Mouse (Mus musculus) midbrain, embryonic 12.5 days (tissue): Measurements from ENCODE around the gene Gpr176. TPM values are rescaled to one million over a fixed set of nuclear protein-coding genes. Genes with fewer than 3 reads are reported as not detected.

Experiments
- ATAC-seq: fragments of 200-750 bp; cut with Nextera tagmentation; 2 replicates; pipeline ENCODE4 v1.8.0; 2017; ENCODE audit warnings: low read depth, moderate TSS enrichment, moderate library complexity; ENCODE audit not compliant: low FRiP score
- H3K27ac ChIP-seq: fragments of 300-500 bp; sonication (generic); replicated peaks from 2 replicates; pipeline ENCODE4 v1.5.1; 2016; ENCODE audit warnings: mild to moderate bottlenecking
- H3K27me3 ChIP-seq: fragments of 300-500 bp; sonication (generic); 2 replicates; pipeline ENCODE4 v1.6.1; 2016; ENCODE audit warnings: mild to moderate bottlenecking
- H3K36me3 ChIP-seq: fragments of 300-500 bp; sonication (generic); 2 replicates; pipeline ENCODE4 v1.6.1; 2016
- H3K4me1 ChIP-seq: fragments of 300-500 bp; sonication (generic); 2 replicates; pipeline ENCODE4 v1.6.1; 2016
- H3K4me2 ChIP-seq: fragments of 300-500 bp; sonication (generic); replicated peaks from 2 replicates; pipeline ENCODE4 v1.6.1; 2016; ENCODE audit warnings: mild to moderate bottlenecking, moderate library complexity
- H3K4me3 ChIP-seq: fragments of 300-500 bp; sonication (generic); 2 replicates; pipeline ENCODE4 v1.5.1; 2016; ENCODE audit warnings: mild to moderate bottlenecking
- H3K9ac ChIP-seq: fragments of 300-500 bp; sonication (generic); replicated peaks from 2 replicates; pipeline ENCODE4 v1.6.1; 2016; ENCODE audit warnings: mild to moderate bottlenecking, moderate library complexity
- H3K9me3 ChIP-seq: fragments of 300-500 bp; sonication (generic); 2 replicates; pipeline ENCODE4 v1.6.1; 2016; ENCODE audit warnings: mild to moderate bottlenecking
- WGBS: fragments of 180-500 bp; shearing (Covaris S2); methylation state at CpG from one replicate; pipeline ENCODE4 v1.1.7; 2016; 5-methylcytosine and 5-hydroxymethylcytosine counted together
- polyA plus RNA-seq: library from polyadenylated mRNA; unstranded; fragments of >200 nt; fragmentation: Nextera tagmentation; extraction: Ambion mirVana; gene quantifications from 2 replicates; pipeline ENCODE4 v1.2.1, GENCODE M21; 2016

Gpr176 gene
- polyA plus RNA-seq = 0.55 and 0.89 TPM in 2 replicates

DNA sequence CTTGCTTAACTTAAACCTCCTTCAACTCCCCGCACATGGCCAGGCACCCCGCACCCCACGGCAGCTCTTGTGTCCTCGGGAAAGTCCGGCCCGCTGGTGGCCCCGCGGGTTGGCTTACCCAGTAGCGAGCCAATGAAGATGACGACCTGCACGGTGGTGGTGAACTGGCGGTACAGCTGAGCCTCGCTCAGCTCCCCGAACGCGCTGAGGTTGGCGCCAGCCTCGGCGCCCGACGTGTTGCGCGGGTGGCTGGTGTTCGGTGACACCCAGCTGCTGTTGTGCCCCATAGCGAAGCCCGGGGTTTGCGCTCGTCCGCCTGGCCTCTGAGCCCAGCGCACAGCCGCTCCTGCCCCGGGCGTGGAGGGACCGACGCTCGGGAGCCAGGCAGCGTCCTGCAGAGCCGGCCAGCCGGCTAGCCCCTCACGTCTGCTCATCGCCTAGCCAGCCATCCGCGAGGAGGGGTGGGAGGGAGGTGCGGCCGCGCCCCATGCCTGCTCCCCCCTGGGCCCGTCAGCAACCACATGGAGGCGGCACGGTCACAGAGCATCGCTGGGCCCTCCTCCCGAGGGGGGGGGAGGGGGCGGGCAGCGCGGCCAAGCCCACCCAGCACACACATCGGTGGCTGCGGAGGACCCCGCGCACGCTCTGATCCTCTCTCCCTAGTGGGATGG, at the start of gene Gpr176:
Gene Gpr176 (minus strand): TSS at position 519 of the 671 bp plus-strand sequence.
- Histone ChIP-seq H3K27me3 (peaks cover 41% of the 10 kb centered on the region), H3K4me1 (peaks cover 18% of the 10 kb centered on the region), H3K4me3 (peak within 1 kb of the TSS; percentile 50), H3K27ac (0 out of 2 replicates have a peak within 1 kb of the TSS, but pooled peaks have one; percentile 11), H3K9me3 (no peaks in the 10 kb centered on the region), H3K36me3 (no peaks in the 10 kb centered on the region), H3K4me2 (peak within 1 kb of the TSS; percentile 92), H3K9ac (peak within 1 kb of the TSS; percentile 59)
- ATAC-seq = peak; percentile 77
- WGBS = 1% methylated on average over 48 of the region's 59 CpGs

DNA sequence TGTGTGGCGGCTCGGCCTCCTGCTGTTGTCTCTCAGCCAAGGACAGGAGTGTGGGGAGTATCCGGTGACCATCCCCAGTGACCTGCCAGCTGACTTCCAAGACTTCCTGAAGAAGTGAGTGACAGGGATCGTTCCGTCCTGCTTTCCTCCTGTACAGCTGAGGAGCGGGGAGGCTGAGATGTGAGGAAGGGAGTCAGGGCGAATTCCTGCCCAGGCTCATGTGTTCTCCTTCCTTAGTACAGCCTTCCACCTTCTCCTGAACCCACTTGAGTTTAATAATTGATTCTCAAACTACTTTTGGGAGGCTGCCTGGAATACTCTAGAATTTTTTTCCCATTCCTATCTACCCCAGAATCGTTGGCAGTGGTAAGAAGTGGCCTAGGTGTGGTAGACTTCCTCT, 49.2 kb upstream of the Gpr176 start:
- H3K36me3 ChIP-seq = peaks cover 44% of the 10 kb centered on the region
- no peaks in the 10 kb centered on the region for H3K27me3 ChIP-seq
- no peak overlapping the region for H3K4me2 ChIP-seq
- no peaks in the 10 kb centered on the region for H3K9me3 ChIP-seq
- no peak overlapping the region for H3K27ac ChIP-seq
- no peak overlapping the region for H3K9ac ChIP-seq
- WGBS = 96% methylated on average over 8 of the region's 8 CpGs
- H3K4me1 ChIP-seq = no peaks in the 10 kb centered on the region
- H3K4me3 ChIP-seq = no peak overlapping the region
- no peak for ATAC-seq

DNA sequence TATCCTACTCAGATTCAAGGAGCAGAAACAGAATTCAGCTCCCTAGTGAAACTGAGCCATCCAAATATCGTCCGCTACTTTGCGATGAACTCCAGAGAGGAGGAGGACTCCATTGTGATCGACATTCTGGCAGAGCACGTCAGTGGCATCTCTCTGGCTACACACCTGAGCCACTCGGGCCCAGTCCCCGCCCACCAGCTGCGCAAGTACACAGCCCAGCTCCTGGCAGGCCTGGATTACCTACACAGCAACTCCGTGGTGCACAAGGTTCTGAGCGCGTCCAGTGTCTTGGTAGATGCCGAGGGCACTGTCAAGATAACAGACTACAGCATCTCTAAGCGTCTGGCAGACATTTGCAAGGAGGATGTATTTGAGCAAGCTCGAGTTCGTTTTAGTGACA, 48.7 kb upstream of the Gpr176 start:
- H3K9me3 ChIP-seq = no peaks in the 10 kb centered on the region
- H3K4me3 ChIP-seq = no peak overlapping the region
- H3K36me3 ChIP-seq = peaks cover 42% of the 10 kb centered on the region
- no peaks in the 10 kb centered on the region for H3K27me3 ChIP-seq
- 88% methylated on average over 15 of the region's 15 CpGs for WGBS
- H3K9ac ChIP-seq = no peak overlapping the region
- H3K27ac ChIP-seq = no peak overlapping the region
- H3K4me2 ChIP-seq = no peak overlapping the region
- no peaks in the 10 kb centered on the region for H3K4me1 ChIP-seq
- ATAC-seq = no peak

DNA sequence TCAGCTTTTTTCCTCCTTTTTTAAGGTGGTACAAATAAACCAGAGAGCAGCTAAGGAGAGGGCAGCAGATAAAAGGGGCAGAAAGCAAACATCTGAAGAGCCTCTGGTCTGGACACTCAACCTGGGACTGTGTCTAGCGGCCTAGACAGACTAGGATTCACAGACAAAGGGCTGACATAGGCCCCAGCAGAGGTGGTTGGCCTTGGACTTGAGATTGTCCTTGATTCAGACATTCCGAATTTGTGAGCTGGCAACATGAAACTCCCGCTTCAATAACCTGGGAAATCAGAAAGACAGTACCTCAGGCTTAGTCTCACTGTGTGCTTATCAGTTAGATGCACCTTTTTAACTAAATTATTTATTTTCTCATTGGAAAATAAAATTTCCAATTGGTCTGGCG, 44.9 kb upstream of the Gpr176 start:
- Histone ChIP-seq H3K4me3 (no peak overlapping the region), H3K4me2 (no peak overlapping the region), H3K9ac (no peak overlapping the region), H3K4me1 (no peaks in the 10 kb centered on the region), H3K9me3 (no peaks in the 10 kb centered on the region), H3K36me3 (peaks cover 50% of the 10 kb centered on the region), H3K27ac (no peak overlapping the region), H3K27me3 (no peaks in the 10 kb centered on the region)
- 85% methylated on average over 4 of the region's 4 CpGs for WGBS
- ATAC-seq = no peak

DNA sequence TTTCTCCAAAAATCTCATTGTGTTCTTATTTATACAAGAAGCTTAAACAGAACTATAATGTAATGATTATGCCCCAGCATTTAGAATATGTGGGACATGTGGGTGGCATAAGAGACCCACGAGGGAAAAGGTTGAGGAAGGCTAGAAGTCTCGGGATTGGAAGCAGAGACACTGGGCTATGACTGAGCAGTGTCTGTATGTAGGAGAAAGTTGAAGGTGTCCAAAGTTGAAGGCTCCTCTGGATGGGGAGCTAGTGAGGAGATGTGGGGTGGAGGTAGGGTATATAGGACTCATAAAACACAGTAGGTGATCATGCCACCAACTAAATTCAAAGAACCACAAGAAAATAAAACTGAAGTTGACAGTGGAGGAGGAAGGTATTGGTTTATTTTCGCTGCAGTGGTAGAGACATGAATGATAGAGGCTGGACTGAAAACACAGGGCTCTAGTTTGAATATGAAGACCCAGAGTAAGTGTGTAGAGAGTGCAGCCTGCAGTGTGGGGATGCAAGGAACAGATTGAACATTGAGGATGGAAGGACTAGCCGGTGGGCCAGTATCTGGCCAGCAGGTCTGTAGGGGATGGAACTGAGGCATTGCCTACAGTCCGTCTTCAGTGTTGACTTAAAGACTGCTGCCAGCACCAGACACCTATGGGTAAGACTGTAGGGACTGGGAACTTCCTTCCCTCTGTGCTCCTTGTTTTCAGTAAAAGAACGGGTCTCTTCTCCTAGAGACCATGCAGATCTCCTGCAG, 42.6 kb upstream of the Gpr176 start:
- WGBS = 90% methylated on average over 6 of the region's 6 CpGs

DNA sequence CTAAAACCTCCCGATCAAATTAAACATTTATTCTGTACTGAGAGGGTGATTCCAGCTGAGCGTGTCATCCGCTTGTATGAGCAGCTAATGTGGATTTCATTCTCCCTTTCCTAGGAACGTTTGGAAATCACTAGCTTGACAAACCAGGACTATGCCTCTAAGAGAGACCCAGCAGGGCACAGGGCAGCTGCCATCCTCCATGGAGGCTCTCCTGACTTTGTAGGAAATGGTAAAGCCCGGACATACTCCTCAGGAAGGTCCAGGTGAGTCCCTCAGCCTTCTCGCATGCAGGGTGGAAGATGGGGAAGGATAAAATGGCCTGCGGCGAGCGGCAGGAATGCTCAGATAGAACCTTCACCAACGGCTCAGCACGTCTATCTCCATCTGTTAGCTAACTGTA, 39.6 kb upstream of the Gpr176 start:
- no peak for ATAC-seq
- peaks cover 31% of the 10 kb centered on the region for H3K36me3 ChIP-seq

More for the DNA sequence above, 42.6 kb upstream of the Gpr176 start:
- Histone ChIP-seq H3K4me1 (no peaks in the 10 kb centered on the region), H3K27ac (no peak overlapping the region), H3K27me3 (no peaks in the 10 kb centered on the region), H3K4me3 (no peak overlapping the region), H3K4me2 (no peak overlapping the region), H3K9ac (no peak overlapping the region), H3K9me3 (0 out of 2 replicates have a peak, but pooled peaks cover 2% of the 10 kb centered on the region), H3K36me3 (peaks cover 46% of the 10 kb centered on the region)
- no peak for ATAC-seq

DNA sequence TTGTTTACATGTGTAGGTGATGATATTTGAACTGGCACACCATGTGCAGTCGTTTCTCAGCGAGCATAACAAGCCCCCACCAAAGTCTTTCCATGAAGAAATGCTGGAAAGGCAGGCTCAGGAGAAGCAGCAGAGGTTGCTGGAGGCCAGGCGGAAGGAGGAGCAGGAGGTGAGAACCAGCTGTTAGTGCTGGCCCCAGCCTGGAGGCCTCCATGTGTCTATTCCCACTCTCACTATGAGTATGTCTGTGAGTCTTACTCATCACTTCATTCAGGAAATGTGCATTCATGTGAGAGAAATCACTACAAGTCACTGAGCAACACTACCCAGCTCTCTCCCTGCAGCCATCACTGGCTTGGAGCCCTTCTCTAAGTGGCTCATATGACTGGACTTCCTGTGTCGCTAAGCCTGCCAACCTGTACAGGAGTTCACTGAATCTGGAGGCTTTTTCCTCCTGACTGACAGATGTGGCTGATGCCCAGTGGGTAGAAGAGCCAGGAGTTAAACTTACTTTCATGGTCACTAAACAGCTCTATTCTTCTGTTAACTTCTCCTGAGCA, 35.2 kb upstream of the Gpr176 start:
- Histone ChIP-seq H3K9me3 (0 out of 2 replicates have a peak, but pooled peaks cover 2% of the 10 kb centered on the region), H3K9ac (no peak overlapping the region), H3K27ac (no peak overlapping the region), H3K36me3 (peaks cover 15% of the 10 kb centered on the region; the same call in 1 of the 2 replicates), H3K4me3 (no peak overlapping the region), H3K4me1 (no peaks in the 10 kb centered on the region), H3K27me3 (no peaks in the 10 kb centered on the region), H3K4me2 (no peak overlapping the region)
- no peak for ATAC-seq
- 86% methylated on average over 4 of the region's 4 CpGs for WGBS

More for the DNA sequence above, 39.6 kb upstream of the Gpr176 start:
- Histone ChIP-seq H3K4me3 (no peak overlapping the region), H3K4me2 (no peak overlapping the region), H3K9me3 (0 out of 2 replicates have a peak, but pooled peaks cover 2% of the 10 kb centered on the region), H3K27me3 (no peaks in the 10 kb centered on the region), H3K27ac (no peak overlapping the region), H3K9ac (no peak overlapping the region), H3K4me1 (no peaks in the 10 kb centered on the region)
- WGBS = 89% methylated on average over 11 of the region's 11 CpGs

DNA sequence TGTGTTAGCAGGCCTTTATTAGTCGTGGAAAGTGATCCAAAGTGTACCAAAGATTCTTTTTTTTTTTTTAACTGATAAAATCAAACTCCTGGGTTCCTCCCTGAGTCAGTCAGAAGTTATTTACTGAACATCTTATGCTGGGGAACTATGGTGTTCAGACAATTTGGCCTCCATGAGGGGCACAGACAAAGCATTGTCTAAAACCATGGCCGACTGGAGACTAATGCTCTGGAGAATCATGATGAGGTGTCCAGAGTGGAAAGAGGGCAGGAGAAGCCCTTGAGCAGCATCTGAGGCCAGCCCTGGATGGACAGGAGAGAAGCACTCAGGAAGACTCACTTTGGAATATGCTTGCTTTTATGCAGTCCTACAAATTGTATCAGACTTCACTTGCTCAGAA, 33.6 kb upstream of the Gpr176 start:
- Histone ChIP-seq H3K36me3 (peaks cover 9% of the 10 kb centered on the region; the same call in 1 of the 2 replicates), H3K27ac (no peak overlapping the region), H3K9ac (no peak overlapping the region), H3K4me2 (no peak overlapping the region), H3K4me1 (no peaks in the 10 kb centered on the region; the same call in 1 of the 2 replicates), H3K9me3 (0 out of 2 replicates have a peak, but pooled peaks cover under 1% of the 10 kb centered on the region), H3K27me3 (no peaks in the 10 kb centered on the region), H3K4me3 (no peak overlapping the region)
- ATAC-seq = no peak
- WGBS = 71% methylated on average over 2 of the region's 2 CpGs

DNA sequence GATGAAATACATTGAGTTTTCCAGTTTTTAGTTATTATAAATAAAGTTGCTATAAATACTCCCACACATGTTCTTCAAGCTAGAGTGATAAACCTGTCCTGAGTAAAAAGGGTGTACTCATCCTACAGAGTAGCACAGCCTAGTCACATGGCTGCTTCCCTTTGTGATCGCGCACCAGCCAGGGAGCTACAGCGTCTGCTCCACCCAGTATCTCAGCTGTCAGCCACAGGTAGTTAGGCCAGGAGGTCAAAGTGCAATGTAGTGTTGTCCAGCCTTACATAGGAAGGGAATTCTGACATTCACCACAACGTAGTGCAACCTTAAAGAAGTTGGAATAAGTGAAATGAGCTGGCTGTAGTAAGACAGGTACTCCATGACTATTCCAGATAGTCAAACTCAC, 32.3 kb upstream of the Gpr176 start:
- WGBS = 87% methylated on average over 4 of the region's 4 CpGs
- H3K27ac ChIP-seq = no peak overlapping the region
- H3K4me3 ChIP-seq = no peak overlapping the region
- no peak overlapping the region for H3K9ac ChIP-seq
- no peaks in the 10 kb centered on the region for H3K9me3 ChIP-seq
- H3K36me3 ChIP-seq = 0 out of 2 replicates have a peak, but pooled peaks cover 3% of the 10 kb centered on the region
- H3K4me2 ChIP-seq = no peak overlapping the region
- H3K4me1 ChIP-seq = no peaks in the 10 kb centered on the region; the same call in 1 of the 2 replicates
- ATAC-seq = no peak
- H3K27me3 ChIP-seq = no peaks in the 10 kb centered on the region

DNA sequence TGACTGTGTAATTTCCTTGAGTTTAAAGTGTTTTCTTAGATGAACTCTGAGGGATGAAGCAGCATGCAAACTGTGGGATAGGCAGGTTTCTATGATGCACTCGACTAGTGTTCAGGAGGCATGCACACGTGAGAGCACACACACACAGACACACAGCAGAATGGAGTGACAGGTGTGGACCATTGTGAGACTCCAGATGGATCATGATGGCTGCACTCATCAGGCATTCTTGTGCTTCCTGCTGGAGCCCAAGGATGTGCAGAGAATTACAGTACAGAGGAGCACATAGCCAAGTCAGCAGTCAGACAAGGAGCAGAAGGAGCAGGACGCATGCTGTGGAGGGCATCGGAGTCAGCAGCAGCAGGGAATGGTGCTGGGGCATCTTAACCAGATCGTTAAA, 31.1 kb upstream of the Gpr176 start:
- ATAC-seq = no peak
- H3K4me2 ChIP-seq = no peak overlapping the region
- no peak overlapping the region for H3K4me3 ChIP-seq
- no peaks in the 10 kb centered on the region for H3K9me3 ChIP-seq
- no peak overlapping the region for H3K9ac ChIP-seq
- no peaks in the 10 kb centered on the region for H3K27me3 ChIP-seq
- no peak overlapping the region for H3K27ac ChIP-seq
- H3K4me1 ChIP-seq = no peaks in the 10 kb centered on the region; the same call in 1 of the 2 replicates
- H3K36me3 ChIP-seq = 0 out of 2 replicates have a peak, but pooled peaks cover 3% of the 10 kb centered on the region
- 86% methylated on average over 5 of the region's 5 CpGs for WGBS

DNA sequence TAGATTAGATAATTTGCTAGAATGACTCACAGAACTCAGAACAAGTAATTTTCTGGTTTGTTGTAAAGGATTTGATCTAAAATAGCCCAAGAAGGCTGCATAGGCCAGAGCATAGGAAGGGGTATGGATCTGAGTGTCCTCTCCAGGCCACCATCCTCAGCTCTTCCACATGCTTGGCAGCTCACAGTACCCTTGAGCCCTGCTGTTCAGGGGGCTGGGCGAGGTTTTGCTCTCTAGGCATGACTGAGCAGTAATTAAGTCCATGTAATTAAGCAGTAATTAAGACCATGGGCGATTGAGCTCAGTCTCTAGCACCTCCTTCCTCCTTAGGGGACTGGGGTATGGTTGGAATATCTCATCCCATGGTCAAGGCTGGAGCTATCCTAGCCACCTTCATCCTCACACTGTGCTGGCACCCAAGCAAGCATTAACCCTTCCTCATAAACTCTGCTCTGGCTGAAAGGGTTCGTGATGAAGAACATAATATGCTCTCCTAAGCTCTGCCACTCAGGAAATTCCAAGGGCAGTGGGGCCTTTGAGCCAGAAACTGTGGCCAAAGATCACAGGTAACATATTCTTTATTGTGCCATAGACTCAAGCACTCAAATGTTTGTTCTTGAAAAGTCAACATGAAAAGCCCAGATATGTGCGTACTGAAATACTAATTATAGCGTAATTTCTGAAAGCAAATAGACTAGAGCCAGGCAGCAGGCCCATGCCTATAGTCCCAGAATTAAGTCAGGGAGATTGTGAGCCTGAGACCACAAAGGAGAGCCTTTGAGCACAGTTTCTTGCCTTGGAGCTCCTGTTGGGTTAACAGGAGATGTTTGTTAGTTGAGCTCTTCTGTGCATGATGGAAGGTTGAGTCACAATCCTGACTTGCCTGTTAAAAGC, 28.9 kb upstream of the Gpr176 start:
- ATAC-seq = no peak
- H3K4me1 ChIP-seq = no peaks in the 10 kb centered on the region; the same call in 1 of the 2 replicates
- no peaks in the 10 kb centered on the region for H3K9me3 ChIP-seq
- H3K9ac ChIP-seq = no peak overlapping the region
- no peak overlapping the region for H3K4me3 ChIP-seq
- 76% methylated on average over 5 of the region's 5 CpGs for WGBS
- H3K36me3 ChIP-seq = 0 out of 2 replicates have a peak, but pooled peaks cover 3% of the 10 kb centered on the region
- H3K4me2 ChIP-seq = no peak overlapping the region
- H3K27ac ChIP-seq = no peak overlapping the region
- no peaks in the 10 kb centered on the region for H3K27me3 ChIP-seq
